Mouse (Mus musculus) spleen, embryonic (tissue): ENCODE measurements around the gene Cdc16.
"Not testable (repeated sequence)": the region's sequence is repeated elsewhere in the genome, so short reads cannot be mapped to it uniquely, and the experiment has no call there.

Source experiments
- CTCF ChIA-PET: fragments of 350-600 bp; sonication (Branson Sonifier 250); formaldehyde crosslinking; loops from one replicate; lab custom pipeline; 2022; lab: Charles Lee

Cdc16 gene

DNA sequence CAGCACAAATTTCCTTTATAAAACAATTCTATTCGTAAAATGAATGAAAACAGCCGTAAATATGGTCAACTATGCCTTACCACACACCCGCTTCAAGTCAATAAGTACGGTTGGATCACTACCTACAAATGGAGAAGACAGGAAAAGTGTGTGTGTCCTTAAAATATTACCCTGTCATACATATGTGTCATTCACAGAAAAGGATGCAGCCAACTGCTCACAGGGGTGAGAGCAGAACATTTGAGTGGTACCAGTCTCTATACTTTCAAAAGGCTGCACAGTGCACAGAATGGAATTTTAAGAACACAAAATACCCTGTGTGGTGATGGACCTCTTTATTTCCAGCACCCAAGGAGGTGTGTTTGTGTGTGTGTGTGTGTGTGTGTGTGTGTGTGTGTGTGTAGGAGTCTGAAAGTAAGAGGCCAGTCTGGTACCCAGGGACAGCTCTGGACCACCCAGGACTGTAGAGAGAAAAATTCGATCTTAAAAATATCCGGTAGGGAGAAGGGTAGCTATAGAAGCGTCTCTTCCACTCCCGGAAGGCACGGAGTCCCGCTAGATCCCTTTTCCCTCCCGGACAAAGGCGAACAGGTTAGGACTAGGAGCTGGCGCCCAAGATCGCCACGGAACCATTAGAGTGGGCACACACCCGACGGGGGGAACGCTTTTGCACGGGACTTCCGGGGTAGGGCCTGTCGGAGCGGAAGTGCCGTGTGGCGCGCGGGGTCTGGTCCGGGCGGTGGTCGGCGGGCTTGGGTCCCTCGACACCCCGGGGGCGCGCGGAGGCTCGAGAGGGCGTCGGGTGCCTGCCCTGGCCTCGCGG, at the start of gene Cdc16:
Cdc16 (plus strand) TSS at position 695 of the 823 bp plus-strand sequence.
- CTCF ChIA-PET, result no interaction called here

DNA sequence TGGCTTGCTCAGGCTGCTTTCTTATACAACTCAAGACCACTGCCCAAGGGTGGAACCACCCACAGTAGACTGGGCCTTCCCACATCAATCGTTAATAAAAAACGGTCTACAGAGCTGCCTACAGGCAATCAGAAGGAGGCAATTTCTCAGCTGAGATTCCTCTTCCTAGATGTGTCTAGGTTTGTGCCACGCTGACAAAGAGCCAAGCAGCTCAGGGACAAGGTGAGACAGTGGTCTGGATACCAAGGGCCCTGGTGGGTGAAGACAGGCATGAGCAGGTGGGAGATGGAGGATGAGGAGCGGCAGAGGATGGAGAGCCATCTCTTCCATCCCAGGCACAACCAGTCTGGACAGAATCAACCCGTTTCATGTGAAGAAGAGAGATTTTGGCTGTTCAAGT, 49.0 kb upstream of the Cdc16 start:
- CTCF ChIA-PET, result no interaction called here

DNA sequence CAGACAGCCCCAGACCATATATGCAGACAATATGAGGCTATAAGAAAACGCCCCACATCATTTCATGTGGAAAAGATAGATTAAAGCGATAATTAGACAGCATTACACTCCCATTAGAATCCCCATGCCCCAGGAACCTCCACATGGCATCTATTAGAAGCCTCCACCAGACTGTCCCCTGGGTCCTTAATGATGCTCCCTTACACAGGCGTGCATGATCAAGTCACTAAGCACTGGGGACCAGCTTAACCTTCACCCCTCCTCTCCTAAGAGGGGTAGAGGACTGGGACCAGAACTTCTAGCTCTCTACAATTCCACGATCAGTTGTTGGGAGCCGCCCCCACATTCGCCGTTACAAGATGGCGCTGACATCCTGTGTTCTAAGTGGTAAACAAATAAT, 38.5 kb upstream of the Cdc16 start:
- CTCF ChIA-PET, result no interaction called here

DNA sequence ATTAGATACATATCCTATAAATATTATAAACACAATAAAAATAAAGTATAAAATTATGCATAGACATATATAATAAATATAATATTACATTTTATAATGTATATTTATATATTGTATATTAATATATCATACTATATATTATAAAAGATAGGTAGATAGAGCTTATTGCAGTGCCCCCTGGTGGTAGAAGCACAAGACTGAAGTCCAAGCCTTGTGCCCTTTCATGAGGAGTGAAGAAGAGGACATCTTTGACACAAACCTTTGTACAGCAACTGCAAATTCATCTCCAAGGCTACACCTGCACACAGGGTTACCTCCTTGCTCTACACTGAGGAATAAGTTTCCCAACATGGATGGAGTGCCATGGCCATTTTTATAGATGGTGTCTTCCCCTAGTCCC, 31.8 kb upstream of the Cdc16 start:
- CTCF ChIA-PET, result interaction anchor here (1.0 kb wide), 1 partner anchor 175 kb away, joined by 3 read pairs; no protein-coding TSS in a partner anchor

DNA sequence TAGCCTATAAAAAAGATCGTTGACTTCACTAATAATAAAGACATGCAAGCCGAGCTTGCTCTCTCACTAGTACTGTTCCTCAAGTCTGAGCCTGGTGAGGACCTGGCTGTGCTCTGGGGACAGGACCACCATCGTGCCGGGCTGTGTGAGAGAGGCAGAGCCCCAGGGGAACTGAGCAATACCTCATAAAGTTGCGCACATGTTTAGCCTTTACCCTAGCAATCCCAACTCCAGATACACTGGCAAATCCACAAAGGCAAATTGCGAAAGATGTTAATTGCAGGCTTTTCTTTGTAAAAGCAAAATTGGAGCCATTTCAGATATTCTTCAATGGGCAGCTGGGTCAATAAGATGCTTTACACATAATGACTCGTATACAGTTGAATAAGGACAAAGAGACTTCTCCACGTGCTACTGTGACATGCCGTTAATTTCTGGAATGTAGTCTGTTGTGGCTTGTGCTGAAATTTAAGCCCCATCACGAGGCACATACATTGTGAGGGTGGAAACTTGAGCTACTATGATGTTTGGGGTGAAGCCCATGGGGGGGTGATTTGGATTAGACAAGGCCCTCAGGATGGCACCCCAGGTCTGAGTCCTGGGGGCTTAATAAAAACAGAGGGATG, 29.9 kb upstream of the Cdc16 start:
- CTCF ChIA-PET, result interaction anchor here (0.7 kb wide), 1 partner anchor 155 kb away, joined by 3 read pairs; no protein-coding TSS in a partner anchor

DNA sequence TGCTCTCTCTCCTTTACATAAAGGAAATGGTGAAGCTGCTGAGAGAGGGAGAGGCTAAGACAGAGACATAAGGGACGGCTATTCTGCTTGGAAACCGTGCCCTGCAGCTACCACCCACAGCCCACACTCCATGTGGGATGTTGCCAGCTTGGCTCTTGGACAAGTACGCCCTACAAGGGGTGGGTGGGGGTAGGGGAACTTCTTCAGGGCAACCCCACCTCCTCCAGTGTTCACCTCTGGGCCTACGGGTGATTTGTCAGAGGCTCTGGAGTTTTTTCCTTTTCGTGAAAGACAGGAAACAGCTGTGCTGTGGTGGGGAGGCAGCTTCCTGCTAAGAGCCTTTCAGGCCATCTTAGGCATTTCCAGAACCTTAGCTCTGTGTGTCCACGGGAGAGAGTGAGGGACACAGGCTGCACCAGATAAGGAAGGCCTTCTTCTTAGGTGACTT, 17.1 kb upstream of the Cdc16 start:
- CTCF ChIA-PET, result no interaction called here

DNA sequence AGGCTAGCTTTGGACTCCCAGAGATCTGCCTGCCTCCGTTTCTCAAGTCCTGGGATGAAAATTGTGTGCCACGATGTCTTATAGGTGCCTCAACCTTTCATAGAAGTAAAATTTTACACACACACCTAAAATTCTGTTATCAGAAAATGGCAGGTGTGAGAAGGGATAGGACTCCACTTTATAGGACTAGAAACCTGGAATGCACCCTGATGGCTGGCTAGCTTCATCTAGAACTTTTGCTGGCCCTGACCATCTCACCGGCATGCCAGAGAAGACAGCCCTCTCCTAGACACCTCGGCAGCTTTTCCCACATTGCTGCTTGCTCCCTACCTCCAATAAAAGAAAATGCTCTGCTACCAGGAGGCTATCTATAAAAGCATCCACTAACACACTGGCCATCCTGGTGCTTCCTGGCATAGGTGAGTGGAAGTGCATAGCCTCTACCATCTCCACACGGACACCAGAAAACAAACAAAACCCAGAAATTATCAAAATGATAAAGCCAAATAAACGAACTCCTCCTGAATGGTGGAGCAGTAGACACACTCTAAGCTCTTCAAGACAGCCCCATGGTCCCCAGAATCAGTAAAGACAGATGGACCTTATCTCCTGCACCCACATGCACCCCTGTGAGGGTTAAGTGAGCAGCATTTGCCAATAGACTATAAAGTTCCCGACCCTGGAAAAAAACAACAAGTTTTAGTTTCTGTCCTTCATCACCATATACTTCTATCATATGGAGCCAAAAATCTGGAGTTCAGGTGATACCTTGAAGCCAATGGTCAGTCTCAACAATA, 16.5 kb upstream of the Cdc16 start:
- CTCF ChIA-PET, result no interaction called here

DNA sequence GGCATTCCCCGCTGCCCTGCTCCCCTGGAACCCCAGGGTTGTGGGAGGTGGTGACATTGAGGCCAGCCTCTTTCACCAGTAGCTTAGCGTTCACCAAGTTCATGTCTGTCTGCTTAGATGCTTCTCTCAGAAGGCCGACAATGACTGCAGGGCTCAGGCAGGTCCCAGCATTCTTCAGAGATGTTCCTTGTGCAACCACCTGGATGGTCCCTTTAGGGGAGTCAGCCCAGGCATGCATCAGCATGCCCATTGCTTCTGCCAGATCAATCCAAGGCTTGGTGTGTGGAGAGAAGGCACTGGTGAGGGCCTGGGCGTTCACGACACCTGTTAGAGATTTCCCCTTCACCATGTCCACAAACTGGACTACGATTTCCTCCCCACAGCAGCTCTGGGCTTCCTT, 11.3 kb upstream of the Cdc16 start:
- CTCF ChIA-PET, result not testable (repeated sequence)

DNA sequence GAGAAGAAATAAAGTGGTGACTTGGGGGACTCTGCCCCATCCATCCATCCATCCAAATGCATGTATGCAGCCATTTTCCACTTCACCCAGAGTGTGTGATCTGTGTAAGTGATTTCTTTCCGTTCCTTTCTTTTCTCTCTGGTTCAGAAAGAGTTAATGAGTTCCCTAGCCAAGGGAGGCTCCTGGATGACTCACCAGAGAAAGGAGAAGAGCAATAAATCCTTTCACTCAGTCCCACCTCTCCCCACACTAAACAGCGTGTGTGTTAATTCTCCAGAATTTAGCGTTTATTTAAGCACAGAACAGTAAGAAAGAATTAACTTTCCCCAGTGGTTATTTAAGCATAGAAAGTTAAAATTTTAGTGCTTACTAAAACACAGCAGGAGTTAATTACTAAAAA, 9.8 kb upstream of the Cdc16 start:
- CTCF ChIA-PET, result no interaction called here

DNA sequence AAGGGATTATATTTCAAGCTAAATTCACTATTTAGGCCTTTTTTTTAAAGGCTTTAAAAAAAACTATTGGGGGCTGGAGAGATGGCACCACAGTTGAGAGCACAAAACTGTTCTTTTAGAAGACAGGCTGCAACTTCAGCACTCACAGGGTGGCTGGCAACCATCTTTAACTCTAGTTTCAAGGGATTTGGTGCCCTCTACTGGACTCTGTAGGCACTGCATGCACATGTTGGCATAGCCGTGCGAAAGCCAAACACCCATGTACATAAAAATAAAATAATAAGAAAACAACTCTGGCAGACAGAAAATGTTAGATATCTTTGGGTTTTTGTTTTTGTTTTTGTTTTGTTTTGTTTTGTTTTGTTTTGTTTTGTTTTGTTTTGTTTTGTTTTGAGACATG, 3.8 kb upstream of the Cdc16 start:
- CTCF ChIA-PET, result interaction anchor here (1.2 kb wide), 1 partner anchor 13 kb away, joined by 3 read pairs; no protein-coding TSS in a partner anchor

DNA sequence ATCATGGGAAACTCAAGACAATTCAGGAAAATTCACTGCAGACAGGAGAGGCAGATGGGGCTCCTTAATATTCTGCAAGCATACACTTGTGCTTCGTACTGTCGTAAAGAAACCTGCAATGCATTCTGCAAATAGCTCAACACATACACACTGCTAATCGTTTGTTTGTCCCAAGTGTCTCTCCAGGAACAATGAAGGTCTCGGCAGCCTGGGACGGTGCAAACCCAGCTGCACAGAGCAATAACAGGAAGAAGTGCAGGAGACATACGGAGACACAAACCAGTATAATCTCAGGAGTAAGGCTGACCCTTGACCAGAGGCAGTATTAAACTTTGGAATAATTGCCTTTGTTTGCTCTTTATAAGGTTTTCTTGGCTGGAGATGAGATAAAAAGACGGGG, 996 bp upstream of the Cdc16 start:
- CTCF ChIA-PET, result interaction anchor here (0.5 kb wide), 1 partner anchor 206 kb away, joined by 3 read pairs; no protein-coding TSS in a partner anchor

DNA sequence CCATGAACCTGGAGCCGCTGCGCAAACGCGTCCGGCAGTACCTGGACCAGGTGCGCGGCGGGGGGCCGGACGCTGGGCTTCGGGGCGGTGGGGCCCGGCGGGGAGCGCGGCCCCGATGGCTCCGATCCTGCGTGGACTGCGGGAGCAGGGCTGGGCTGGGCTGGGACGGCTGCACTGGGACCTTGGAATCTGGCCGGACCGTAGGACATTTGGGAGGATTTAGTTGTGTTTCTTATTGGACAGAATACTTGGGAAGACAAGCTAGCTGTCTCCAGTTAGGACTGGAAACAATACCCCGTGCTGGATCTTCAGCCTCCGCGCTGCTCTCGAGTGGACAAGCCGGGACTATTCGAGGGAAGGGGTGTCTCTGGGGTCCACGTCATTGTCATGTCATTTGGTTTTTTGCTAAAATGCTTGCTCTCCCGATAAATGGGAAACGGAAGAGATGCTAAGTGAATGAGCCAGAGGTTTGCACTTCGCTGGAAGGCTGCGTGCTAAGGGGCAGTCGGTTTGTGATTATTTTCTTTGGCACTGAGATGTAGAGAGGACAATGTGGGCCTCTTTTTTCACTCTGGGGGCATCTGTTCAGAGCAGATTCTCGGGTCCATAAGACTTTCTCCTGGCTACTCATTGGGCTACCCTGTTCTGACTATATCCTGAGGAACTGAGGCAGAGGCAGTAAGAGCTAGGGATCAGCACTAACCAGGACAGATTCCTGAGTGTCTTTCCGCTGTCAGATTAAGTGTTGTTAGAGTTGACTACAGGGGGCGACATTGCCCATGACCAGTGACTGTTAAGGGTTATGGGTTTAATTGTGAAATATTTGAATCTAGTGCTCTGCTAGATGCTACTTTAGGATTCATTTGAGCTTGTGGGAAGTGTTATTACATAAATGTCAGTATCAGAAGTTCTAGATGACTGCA, 590 bp downstream of the Cdc16 start:
- CTCF ChIA-PET, result interaction anchor here (0.6 kb wide), 1 partner anchor 335 kb away, joined by 3 read pairs; no protein-coding TSS in a partner anchor

DNA sequence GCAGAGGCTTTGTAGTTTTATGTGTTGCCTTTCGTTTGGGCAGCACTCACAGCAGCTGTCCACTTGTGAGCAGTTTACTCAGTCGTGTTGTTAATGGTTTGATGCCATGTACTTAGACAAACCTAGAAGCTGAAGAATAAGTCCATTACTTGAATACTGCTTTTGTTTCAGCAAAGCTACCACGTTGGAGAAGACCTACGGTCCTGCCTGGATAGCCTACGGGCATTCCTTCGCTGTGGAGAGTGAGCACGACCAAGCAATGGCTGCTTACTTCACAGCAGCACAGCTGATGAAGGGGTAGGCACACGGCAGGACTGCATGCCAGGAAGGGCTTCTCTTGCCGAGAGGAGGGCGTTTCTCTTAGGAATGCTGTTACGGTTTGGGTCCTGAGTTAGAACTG, 11.7 kb downstream of the Cdc16 start:
- CTCF ChIA-PET, result no interaction called here

DNA sequence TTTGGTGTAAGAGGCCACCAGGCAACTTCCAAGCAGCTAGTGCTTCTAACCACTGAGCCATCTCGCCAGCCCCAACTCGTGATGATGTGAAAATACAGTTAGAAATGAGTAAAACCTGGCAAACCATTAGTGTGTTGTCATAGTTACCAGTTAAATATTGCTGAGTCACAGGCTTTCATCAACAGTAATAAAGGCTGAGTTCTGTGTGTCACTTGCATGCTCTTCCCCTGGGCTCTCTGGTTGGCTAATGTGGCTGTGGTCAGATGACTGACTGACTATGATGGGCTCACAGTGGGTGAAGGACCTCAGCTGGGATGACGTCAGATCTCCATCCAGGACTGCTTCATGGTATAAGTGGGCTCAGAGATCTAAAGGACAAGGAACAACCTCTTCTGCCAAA, 23.1 kb downstream of the Cdc16 start:
- CTCF ChIA-PET, result no interaction called here

DNA sequence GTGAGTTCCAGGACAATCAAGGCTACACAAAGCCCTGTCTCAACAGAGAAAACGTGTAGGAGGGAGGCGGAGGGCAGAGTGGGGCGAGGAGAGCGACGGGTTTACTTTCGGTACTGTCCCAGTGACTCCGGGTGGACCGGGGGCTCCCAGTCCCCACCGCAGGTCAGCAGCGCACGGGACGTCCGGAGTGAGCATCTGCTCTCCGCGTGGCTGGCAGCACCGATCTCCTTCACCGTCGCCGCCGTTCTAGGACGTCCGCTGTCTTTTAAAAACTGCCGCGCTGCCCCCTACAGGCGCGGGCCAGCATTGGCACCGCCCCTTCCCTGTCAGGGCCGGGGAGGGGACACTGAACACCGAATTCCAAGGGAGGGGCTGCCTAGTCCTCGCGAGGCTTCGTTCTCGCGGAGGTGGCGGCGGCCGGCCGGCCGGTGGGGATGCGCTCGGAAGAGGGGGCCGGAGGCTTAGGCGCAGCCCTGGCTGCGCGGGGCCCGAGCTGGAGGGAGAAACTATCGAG, 27.8 kb downstream of the Cdc16 start, which contains the start of gene Upf3a:
Upf3a (plus strand) TSS at position 366 of the 514 bp plus-strand sequence.
- CTCF ChIA-PET, result no interaction called here

DNA sequence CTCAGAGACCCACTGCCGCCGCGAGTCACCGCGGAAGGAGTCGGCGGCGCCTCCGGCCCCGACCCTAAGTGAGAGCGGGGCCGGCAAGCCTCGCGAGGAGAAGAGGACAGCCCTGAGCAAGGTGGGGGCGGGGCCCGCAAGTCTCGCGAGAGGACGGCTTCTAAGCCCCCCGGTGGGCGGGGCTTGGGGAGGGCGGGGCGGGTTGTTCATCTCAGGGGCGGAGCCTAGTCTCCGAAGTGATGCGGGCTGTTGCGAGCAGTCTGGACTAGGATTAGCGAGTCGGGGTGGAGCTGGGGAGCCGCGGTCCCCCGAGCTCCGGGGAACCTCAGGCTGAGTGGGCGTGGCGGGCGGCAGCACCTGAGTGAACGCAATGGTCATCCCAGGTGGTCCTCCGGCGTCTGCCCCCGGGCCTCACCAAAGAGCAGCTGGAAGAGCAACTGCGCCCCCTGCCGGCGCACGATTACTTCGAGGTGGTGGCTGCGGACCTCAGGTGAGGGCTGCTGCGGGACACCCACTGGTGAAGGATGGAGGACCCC, 28.4 kb downstream of the Cdc16 start:
- CTCF ChIA-PET, result no interaction called here

DNA sequence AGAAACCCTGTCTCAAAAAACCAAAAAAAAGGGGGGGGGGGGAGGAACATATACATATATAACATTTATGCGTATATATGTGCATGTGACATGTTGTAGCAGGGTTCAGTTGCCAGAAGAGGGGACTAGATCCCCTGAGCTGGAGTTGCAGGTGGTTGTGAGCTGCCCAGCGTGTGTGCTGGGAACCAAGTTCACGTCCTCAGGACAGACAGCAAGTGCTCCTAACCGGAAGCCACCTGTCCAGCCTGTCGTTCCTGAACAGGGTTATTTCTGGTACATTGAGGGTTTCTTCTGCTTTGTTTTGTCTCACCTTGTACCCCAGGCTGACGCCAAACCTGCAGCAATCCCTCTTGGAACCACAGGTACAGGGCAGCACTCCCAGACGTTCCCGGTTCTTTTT, 32.1 kb downstream of the Cdc16 start:
- CTCF ChIA-PET, result no interaction called here

DNA sequence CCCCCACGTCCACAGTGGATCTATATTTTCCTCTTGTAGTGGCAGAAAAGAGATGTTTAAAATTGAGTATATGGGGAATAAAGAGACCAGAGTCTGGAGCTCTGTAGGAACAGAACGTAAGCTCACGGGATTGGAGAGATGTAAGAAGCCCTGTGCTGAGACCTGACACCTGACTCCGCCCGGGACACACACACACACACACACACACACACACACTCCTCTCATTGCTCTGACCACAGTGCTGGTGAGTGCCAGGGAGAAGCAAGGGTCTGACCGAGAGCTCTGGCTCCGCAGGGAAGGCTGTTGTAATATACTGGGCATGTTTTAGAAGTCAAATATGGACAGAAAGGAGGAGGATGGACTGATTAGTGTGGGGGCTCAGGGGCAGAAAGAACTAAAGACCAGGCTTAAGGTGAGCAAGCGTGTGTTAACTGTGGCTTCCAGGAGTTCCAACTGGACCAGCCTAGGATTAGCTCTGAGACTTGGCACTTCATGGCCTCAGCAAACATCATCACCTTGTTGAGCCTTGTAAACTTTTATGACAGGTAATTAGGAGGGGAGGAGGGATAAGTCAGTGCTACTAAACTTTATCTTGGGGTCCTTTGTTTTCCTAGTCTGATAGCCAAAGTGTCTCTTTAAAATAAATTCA, 35.7 kb downstream of the Cdc16 start:
- CTCF ChIA-PET, result interaction anchor here (0.7 kb wide), 1 partner anchor 119 kb away, joined by 8 read pairs; no protein-coding TSS in a partner anchor

DNA sequence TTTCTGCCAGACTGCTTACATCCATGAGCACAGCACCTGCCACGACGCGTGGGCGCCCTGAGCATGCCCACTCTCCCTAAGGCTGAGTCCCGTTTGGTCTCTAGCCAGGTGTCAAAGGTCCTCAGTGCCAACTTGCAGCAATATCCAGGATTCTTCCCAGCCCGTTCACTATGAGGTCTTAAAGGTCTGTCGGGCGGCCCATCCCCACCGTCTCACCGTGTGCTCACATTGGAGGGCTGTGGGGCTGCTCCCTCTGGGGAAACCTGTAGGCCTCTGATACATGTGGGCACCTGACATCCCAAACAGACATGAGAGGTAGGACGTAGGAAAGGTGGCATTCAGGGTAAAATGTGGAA, 36.2 kb downstream of the Cdc16 start:
- CTCF ChIA-PET, result interaction anchor here (0.7 kb wide), 1 partner anchor 119 kb away, joined by 8 read pairs; no protein-coding TSS in a partner anchor

DNA sequence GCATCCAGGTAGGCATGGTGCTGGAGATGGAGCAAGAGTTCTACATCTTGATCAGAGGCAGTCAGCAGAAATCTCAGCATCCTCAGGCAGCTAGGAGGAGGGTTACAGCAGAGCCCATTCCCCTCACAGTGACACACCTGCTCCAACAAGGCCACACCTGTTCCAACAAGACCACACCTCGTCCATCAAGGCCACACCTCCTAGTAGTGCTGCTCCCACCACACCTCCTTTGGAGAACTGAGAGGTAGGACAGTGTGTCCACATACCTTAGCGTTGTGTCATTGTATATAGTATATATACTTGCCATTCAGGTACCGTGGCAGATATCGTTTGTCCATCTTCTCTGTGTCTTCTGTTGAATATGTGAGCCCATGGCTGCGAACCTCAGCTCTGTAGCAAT, 40.2 kb downstream of the Cdc16 start:
- CTCF ChIA-PET, result no interaction called here
